Mouse (Mus musculus): ENCODE measurements around the gene Arpc3. TPM values are rescaled to one million over a fixed set of nuclear protein-coding genes. Genes with fewer than 3 reads are reported as not detected.

Arpc3 gene
- polyA plus RNA-seq, 1 experiment from 2014 or later: 148 TPM

- Histone ChIP-seq H3K9ac (no peak overlapping the region), H3K4me3 (no peak overlapping the region), H3K4me1 (peaks cover 5% of the 10 kb centered on the region), H3K9me3 (no peaks in the 10 kb centered on the region), H3K36me3 (replicated peaks) (peaks cover 30% of the 10 kb centered on the region), H3K27ac (no peak overlapping the region), H3K4me2 (no peak overlapping the region), H3K27me3 (replicated peaks) (no peaks in the 10 kb centered on the region)
- 97% methylated on average over 12 of the region's 12 CpGs for WGBS
- no peak for ATAC-seq (replicated peaks)
Observed at GRCm38 (mm10) chr5:122378171-122378570, 13.5 kb upstream of the Arpc3 start.

- Histone ChIP-seq H3K4me1 (no peaks in the 10 kb centered on the region), H3K36me3 (replicated peaks) (peaks cover 30% of the 10 kb centered on the region), H3K9ac (no peak overlapping the region), H3K27me3 (replicated peaks) (no peaks in the 10 kb centered on the region), H3K9me3 (no peaks in the 10 kb centered on the region), H3K27ac (no peak overlapping the region), H3K4me2 (no peak overlapping the region), H3K4me3 (no peak overlapping the region)
- WGBS: 61% methylated on average over 11 of the region's 11 CpGs
- 0 out of 2 replicates have a peak, but pooled peaks have one; percentile 24 for ATAC-seq (replicated peaks)
Observed at GRCm38 (mm10) chr5:122379374-122380155, 12.1 kb upstream of the Arpc3 start.

- Histone ChIP-seq H3K4me2 (no peak overlapping the region), H3K9me3 (no peaks in the 10 kb centered on the region), H3K27ac (no peak overlapping the region), H3K27me3 (replicated peaks) (no peaks in the 10 kb centered on the region), H3K4me3 (no peak overlapping the region), H3K36me3 (replicated peaks) (no peaks in the 10 kb centered on the region; the same call in 1 of the 2 replicates), H3K4me1 (peaks cover 16% of the 10 kb centered on the region), H3K9ac (no peak overlapping the region)
- WGBS: 89% methylated on average over 5 of the region's 5 CpGs
- ATAC-seq (replicated peaks): no peak
Observed at GRCm38 (mm10) chr5:122390006-122390405, 1.7 kb upstream of the Arpc3 start.

- H3K4me3 ChIP-seq: no peak overlapping the region
- no peak overlapping the region for H3K4me2 ChIP-seq
- no peaks in the 10 kb centered on the region for H3K9me3 ChIP-seq
- no peak overlapping the region for H3K27ac ChIP-seq
- ATAC-seq (replicated peaks): peak; percentile 31; the same call in 1 of the 2 replicates
- H3K4me1 ChIP-seq: peaks cover 16% of the 10 kb centered on the region
- no peak overlapping the region for H3K9ac ChIP-seq
- no peaks in the 10 kb centered on the region; the same call in 1 of the 2 replicates for H3K36me3 ChIP-seq (replicated peaks)
- H3K27me3 ChIP-seq (replicated peaks): no peaks in the 10 kb centered on the region
Observed at GRCm38 (mm10) chr5:122390671-122391070, 1.0 kb upstream of the Arpc3 start.

GRCm38 (mm10) chr5:122391178-122391785 lies 396 bp upstream of the Arpc3 start:
- H3K36me3 ChIP-seq (replicated peaks): no peaks in the 10 kb centered on the region; the same call in 1 of the 2 replicates
- no peak overlapping the region for H3K9ac ChIP-seq
- peak; percentile 43; the same call in 1 of the 2 replicates for ATAC-seq (replicated peaks)

GRCm38 (mm10) chr5:122392227-122393004 lies 738 bp downstream of the Arpc3 start:
- 14% methylated on average over 19 of the region's 19 CpGs for WGBS
- peaks cover 16% of the 10 kb centered on the region for H3K4me1 ChIP-seq
- peak; percentile 53; the same call in 1 of the 2 replicates for ATAC-seq (replicated peaks)
- peak overlapping the region; percentile 60 for H3K4me3 ChIP-seq
- H3K27me3 ChIP-seq (replicated peaks): no peaks in the 10 kb centered on the region
- peak overlapping the region; percentile 77 for H3K4me2 ChIP-seq
- H3K9me3 ChIP-seq: no peaks in the 10 kb centered on the region
- peak overlapping the region; percentile 64 for H3K27ac ChIP-seq
- peaks cover 2% of the 10 kb centered on the region; the same call in 1 of the 2 replicates for H3K36me3 ChIP-seq (replicated peaks)
- peak overlapping the region; percentile 63 for H3K9ac ChIP-seq

More at GRCm38 (mm10) chr5:122391178-122391785, 396 bp upstream of the Arpc3 start:
- Histone ChIP-seq H3K4me1 (peaks cover 16% of the 10 kb centered on the region), H3K27me3 (replicated peaks) (no peaks in the 10 kb centered on the region), H3K4me2 (peak overlapping the region; percentile 77), H3K9me3 (no peaks in the 10 kb centered on the region), H3K4me3 (peak overlapping the region; percentile 60), H3K27ac (peak overlapping the region; percentile 64)
- WGBS: 51% methylated on average over 16 of the region's 16 CpGs

GRCm38 (mm10) chr5:122393887-122394286 lies 2.2 kb downstream of the Arpc3 start:
- Histone ChIP-seq H3K4me1 (peaks cover 16% of the 10 kb centered on the region), H3K27me3 (replicated peaks) (no peaks in the 10 kb centered on the region), H3K9ac (no peak overlapping the region), H3K27ac (no peak overlapping the region), H3K9me3 (no peaks in the 10 kb centered on the region), H3K4me3 (no peak overlapping the region), H3K4me2 (no peak overlapping the region), H3K36me3 (replicated peaks) (peaks cover 5% of the 10 kb centered on the region; the same call in 1 of the 2 replicates)
- 54% methylated on average over 2 of the region's 2 CpGs for WGBS
- no peak for ATAC-seq (replicated peaks)

- Histone ChIP-seq H3K27me3 (replicated peaks) (no peaks in the 10 kb centered on the region), H3K9ac (no peak overlapping the region), H3K4me3 (no peak overlapping the region), H3K36me3 (replicated peaks) (peaks cover 5% of the 10 kb centered on the region; the same call in 1 of the 2 replicates), H3K4me1 (peaks cover 16% of the 10 kb centered on the region), H3K27ac (no peak overlapping the region), H3K9me3 (no peaks in the 10 kb centered on the region), H3K4me2 (no peak overlapping the region)
- ATAC-seq (replicated peaks): no peak
- 89% methylated on average over 10 of the region's 10 CpGs for WGBS
Observed at GRCm38 (mm10) chr5:122396791-122397190, 5.1 kb downstream of the Arpc3 start.

GRCm38 (mm10) chr5:122397495-122397894 lies 5.8 kb downstream of the Arpc3 start:
- no peaks in the 10 kb centered on the region for H3K27me3 ChIP-seq (replicated peaks)
- peaks cover 14% of the 10 kb centered on the region for H3K4me1 ChIP-seq
- ATAC-seq (replicated peaks): no peak
- H3K4me3 ChIP-seq: no peak overlapping the region
- H3K4me2 ChIP-seq: no peak overlapping the region
- no peak overlapping the region for H3K27ac ChIP-seq
- 92% methylated on average over 8 of the region's 8 CpGs for WGBS
- H3K9ac ChIP-seq: no peak overlapping the region
- H3K36me3 ChIP-seq (replicated peaks): peaks cover 5% of the 10 kb centered on the region; the same call in 1 of the 2 replicates
- no peaks in the 10 kb centered on the region for H3K9me3 ChIP-seq

- ATAC-seq (replicated peaks): no peak
- H3K27ac ChIP-seq: no peak overlapping the region
- H3K4me2 ChIP-seq: no peak overlapping the region
- H3K9ac ChIP-seq: no peak overlapping the region
- no peaks in the 10 kb centered on the region for H3K27me3 ChIP-seq (replicated peaks)
- H3K36me3 ChIP-seq (replicated peaks): peaks cover 17% of the 10 kb centered on the region
- H3K9me3 ChIP-seq: no peaks in the 10 kb centered on the region
- no peaks in the 10 kb centered on the region for H3K4me1 ChIP-seq
- no peak overlapping the region for H3K4me3 ChIP-seq
- WGBS: 95% methylated on average over 8 of the region's 8 CpGs
Observed at GRCm38 (mm10) chr5:122399871-122400270, 8.2 kb downstream of the Arpc3 start.

GRCm38 (mm10) chr5:122400628-122401302 lies 9.1 kb downstream of the Arpc3 start:
- ATAC-seq (replicated peaks): no peak

More at GRCm38 (mm10) chr5:122400628-122401302, 9.1 kb downstream of the Arpc3 start:
- no peaks in the 10 kb centered on the region for H3K27me3 ChIP-seq (replicated peaks)
- no peak overlapping the region for H3K4me2 ChIP-seq
- peaks cover 17% of the 10 kb centered on the region for H3K36me3 ChIP-seq (replicated peaks)
- H3K27ac ChIP-seq: no peak overlapping the region
- H3K4me1 ChIP-seq: no peaks in the 10 kb centered on the region
- no peak overlapping the region for H3K9ac ChIP-seq
- H3K9me3 ChIP-seq: no peaks in the 10 kb centered on the region
- WGBS: 88% methylated on average over 18 of the region's 18 CpGs
- H3K4me3 ChIP-seq: no peak overlapping the region
